Mouse (Mus musculus) forebrain, embryonic 16.5 days (tissue): ENCODE measurements around the gene Ubtd2. TPM values are rescaled to one million over a fixed set of nuclear protein-coding genes. Genes with fewer than 3 reads are reported as not detected.

Source experiments
- ATAC-seq: fragments of 200-750 bp; cut with Nextera tagmentation; 2 replicates; pipeline ENCODE4 v1.8.0; 2017; ENCODE audit warnings: mild to moderate bottlenecking, moderate library complexity
- H3K27ac ChIP-seq: fragments of 300-500 bp; sonication (generic); 2 replicates; pipeline ENCODE4 v1.5.1; 2014; ENCODE audit warnings: low read length, control low read depth
- H3K27me3 ChIP-seq: fragments of 300-500 bp; sonication (generic); replicated peaks from 2 replicates; pipeline ENCODE4 v1.6.1; 2014; ENCODE audit warnings: low read length; ENCODE audit not compliant: control insufficient read depth, insufficient read depth
- H3K36me3 ChIP-seq: fragments of 300-500 bp; sonication (generic); 2 replicates; pipeline ENCODE4 v1.6.1; 2014; ENCODE audit not compliant: control insufficient read depth, insufficient read depth
- H3K4me1 ChIP-seq: fragments of 300-500 bp; sonication (generic); replicated peaks from 2 replicates; pipeline ENCODE4 v1.6.1; 2014; ENCODE audit warnings: low read length; ENCODE audit not compliant: control insufficient read depth, insufficient read depth
- H3K4me2 ChIP-seq: fragments of 300-500 bp; sonication (generic); 2 replicates; pipeline ENCODE4 v1.6.1; 2014; ENCODE audit warnings: mild to moderate bottlenecking, low read length, control low read depth
- H3K4me3 ChIP-seq: fragments of 300-500 bp; sonication (generic); replicated peaks from 2 replicates; pipeline ENCODE4 v1.5.1; 2014; ENCODE audit warnings: mild to moderate bottlenecking, low read length, control low read depth
- H3K9ac ChIP-seq: fragments of 300-500 bp; sonication (generic); replicated peaks from 2 replicates; pipeline ENCODE4 v1.6.1; 2014; ENCODE audit warnings: low read depth, low read length, control low read depth
- H3K9me3 ChIP-seq: fragments of 300-500 bp; sonication (generic); 2 replicates; pipeline ENCODE4 v1.6.1; 2016; ENCODE audit warnings: low read length; ENCODE audit not compliant: control insufficient read depth
- WGBS: fragments of 180-500 bp; shearing (Covaris S2); extraction: QIAGEN DNeasy Blood & Tissue Kit; methylation state at CpG from one replicate; pipeline ENCODE4 v1.1.7; 2014; 5-methylcytosine and 5-hydroxymethylcytosine counted together
- polyA plus RNA-seq: library from polyadenylated mRNA; unstranded; fragments of >200 nt; fragmentation: Nextera tagmentation; extraction: Ambion mirVana; gene quantifications from 2 replicates; pipeline ENCODE4 v1.2.1, GENCODE M21; 2015

Ubtd2 gene
- polyA plus RNA-seq, 1 experiment from 2014 or later: 60.2 TPM

DNA sequence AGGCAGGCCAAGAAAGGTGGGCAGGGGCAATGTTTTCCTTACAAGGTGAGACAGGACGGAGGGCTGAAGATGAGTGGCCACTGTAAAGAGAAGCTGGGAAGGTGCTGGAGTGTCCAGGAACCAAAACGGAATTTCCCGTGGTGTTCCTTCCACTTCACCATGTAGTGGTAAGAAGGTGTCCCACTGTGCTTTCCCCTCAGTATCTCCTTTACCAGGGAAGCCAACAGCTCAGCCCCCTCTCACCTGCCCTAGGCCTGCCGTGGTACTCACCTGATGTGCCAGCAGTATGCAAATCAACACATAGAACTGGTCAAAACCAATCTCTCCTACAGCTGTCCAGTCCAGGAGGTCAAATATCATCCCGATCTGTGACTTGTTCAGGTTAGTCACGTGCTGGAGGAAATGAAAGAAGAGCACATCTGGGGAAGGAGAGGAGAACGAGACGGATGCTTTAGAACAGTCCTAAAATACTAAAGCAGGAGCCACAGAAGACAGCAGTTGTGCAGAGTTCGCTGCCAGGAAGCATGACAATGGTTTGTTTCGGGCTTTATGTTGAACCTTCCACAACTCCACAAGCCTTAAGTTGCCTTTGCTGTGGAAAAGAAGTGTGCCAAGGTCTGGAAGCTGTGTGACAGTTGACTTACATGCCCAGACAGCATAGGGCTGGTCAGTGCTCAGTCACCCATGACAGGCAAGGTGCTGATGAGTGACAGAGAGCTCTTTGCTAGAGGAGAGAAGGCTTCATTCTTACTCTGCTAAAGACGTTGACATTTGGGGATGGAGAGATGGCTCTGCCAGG lies 69.2 kb downstream of the Ubtd2 start:
- no peaks in the 10 kb centered on the region for H3K27me3 ChIP-seq
- ATAC-seq: no peak
- no peaks in the 10 kb centered on the region for H3K36me3 ChIP-seq
- no peak overlapping the region for H3K27ac ChIP-seq
- H3K9ac ChIP-seq: no peak overlapping the region
- H3K4me3 ChIP-seq: no peak overlapping the region
- H3K4me2 ChIP-seq: no peak overlapping the region
- no peaks in the 10 kb centered on the region for H3K9me3 ChIP-seq
- 87% methylated on average over 11 of the region's 11 CpGs for WGBS
- H3K4me1 ChIP-seq: no peaks in the 10 kb centered on the region

GRCm38 (mm10) chr11:32527006-32527405 lies 71.8 kb downstream of the Ubtd2 start:
- H3K27me3 ChIP-seq: no peaks in the 10 kb centered on the region
- H3K9me3 ChIP-seq: no peaks in the 10 kb centered on the region
- H3K9ac ChIP-seq: no peak overlapping the region
- no peak overlapping the region for H3K4me2 ChIP-seq
- 98% methylated on average over 4 of the region's 4 CpGs for WGBS
- ATAC-seq: no peak
- no peak overlapping the region for H3K4me3 ChIP-seq
- no peaks in the 10 kb centered on the region for H3K36me3 ChIP-seq
- no peaks in the 10 kb centered on the region for H3K4me1 ChIP-seq
- H3K27ac ChIP-seq: no peak overlapping the region

GRCm38 (mm10) chr11:32530151-32530550 lies 75.0 kb downstream of the Ubtd2 start:
- H3K9ac ChIP-seq: no peak overlapping the region
- WGBS: 100% methylated on average over 1 of the region's 1 CpGs
- no peak for ATAC-seq
- H3K4me2 ChIP-seq: no peak overlapping the region
- H3K9me3 ChIP-seq: no peaks in the 10 kb centered on the region
- no peaks in the 10 kb centered on the region for H3K27me3 ChIP-seq
- H3K4me1 ChIP-seq: peaks cover 5% of the 10 kb centered on the region
- H3K4me3 ChIP-seq: no peak overlapping the region
- no peaks in the 10 kb centered on the region for H3K36me3 ChIP-seq
- H3K27ac ChIP-seq: no peak overlapping the region

- peak; percentile 8; the same call in 1 of the 2 replicates for ATAC-seq
Measured at GRCm38 (mm10) chr11:32531871-32532764, 76.9 kb downstream of the Ubtd2 start, which contains the start of gene Efcab9. Gene Efcab9 (minus strand): TSS chr11:32532081.

DNA sequence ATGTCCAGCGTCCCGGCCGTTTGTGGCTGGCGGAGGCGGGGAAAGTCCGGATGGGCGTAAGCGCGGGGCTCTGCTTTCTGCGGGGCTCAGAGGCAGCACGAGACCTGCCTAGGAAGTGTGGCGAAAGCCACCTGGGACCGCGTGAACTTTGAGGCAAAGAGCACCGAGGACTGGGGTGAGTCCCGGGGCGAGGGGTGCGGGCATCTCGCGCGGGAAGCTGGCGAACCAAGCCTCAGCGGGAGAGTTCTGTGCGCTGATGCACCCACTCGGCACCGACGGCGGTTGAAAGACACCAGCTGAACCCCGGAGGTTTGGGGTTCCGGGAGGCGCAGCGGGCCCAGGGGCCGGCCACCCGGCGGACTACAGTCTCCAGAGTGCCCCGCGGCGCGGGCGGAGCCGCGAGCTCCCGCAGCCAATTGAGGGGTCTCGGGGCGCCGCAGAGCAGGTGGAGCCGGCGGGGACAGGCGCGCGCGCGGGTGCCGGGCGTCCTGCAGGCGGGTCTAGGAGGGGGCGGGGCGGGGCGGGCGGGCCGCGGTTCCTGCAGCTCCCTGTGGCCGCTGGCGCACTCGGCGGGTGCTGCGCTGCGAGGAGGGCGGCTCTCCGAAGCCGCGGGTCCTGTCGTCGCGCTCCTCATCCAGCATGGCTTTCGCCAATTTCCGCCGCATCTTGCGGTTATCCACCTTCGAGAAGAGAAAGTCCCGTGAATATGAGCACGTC lies 77.8 kb downstream of the Ubtd2 start, which contains the start of gene Stk10:
Gene Stk10 (plus strand): TSS at position 541 of the 717 bp plus-strand sequence.
- H3K36me3 ChIP-seq: no peaks in the 10 kb centered on the region
- peak within 1 kb of the TSS; percentile 59 for H3K9ac ChIP-seq
- peak within 1 kb of the TSS; percentile 55 for H3K4me3 ChIP-seq
- WGBS: under 1% methylated on average over 67 of the region's 82 CpGs
- H3K4me2 ChIP-seq: peak within 1 kb of the TSS; percentile 89
- no peaks in the 10 kb centered on the region for H3K27me3 ChIP-seq
- peak; percentile 98 for ATAC-seq
- H3K4me1 ChIP-seq: peaks cover 9% of the 10 kb centered on the region
- no peaks in the 10 kb centered on the region for H3K9me3 ChIP-seq
- H3K27ac ChIP-seq: no peak within 1 kb of the TSS

More at GRCm38 (mm10) chr11:32531871-32532764, 76.9 kb downstream of the Ubtd2 start, which contains the start of gene Efcab9:
- Histone ChIP-seq H3K27ac (no peak within 1 kb of the TSS), H3K36me3 (no peaks in the 10 kb centered on the region), H3K4me2 (peak within 1 kb of the TSS; percentile 89), H3K9me3 (no peaks in the 10 kb centered on the region), H3K9ac (peak within 1 kb of the TSS; percentile 59), H3K4me1 (peaks cover 5% of the 10 kb centered on the region), H3K4me3 (peak within 1 kb of the TSS; percentile 55), H3K27me3 (no peaks in the 10 kb centered on the region)
- 8% methylated on average over 33 of the region's 33 CpGs for WGBS

DNA sequence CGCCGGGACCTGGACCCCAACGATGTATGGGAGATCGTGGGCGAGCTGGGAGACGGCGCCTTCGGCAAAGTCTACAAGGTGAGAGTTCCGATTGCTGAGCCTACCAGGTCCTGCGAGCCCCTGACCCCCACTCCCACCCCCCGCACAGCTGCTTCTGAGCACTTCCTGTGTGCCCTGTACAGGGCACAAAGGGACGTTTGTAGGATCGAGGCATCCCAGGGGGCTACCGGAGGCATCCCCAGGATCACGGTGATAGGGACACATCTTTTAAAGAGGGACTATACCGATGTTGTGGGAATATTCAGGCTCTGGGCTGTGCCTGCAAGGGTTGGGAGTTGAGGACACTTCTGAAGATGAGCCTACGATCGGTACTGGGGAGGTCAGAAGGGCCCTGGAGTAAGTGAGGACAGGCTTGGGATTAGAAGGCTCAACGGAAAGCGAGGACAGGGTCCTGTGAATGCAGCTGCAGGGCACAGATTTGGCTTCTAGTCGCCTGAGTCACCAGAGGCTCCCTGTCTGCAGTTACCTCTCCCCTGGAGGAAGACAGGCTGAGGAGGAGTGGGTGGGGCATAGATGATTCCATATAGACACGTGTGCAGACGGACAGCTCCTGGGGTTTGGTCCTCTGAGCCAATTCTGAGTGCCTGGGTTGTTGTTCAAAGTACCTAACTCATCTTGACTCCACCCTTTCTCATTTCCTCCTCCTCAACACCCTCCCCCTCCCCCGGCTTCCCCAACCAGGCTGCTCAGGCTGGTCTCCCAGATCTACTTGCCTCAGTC lies 78.5 kb downstream of the Ubtd2 start:
- 2% methylated on average over 24 of the region's 24 CpGs for WGBS
- no peaks in the 10 kb centered on the region for H3K27me3 ChIP-seq
- ATAC-seq: peak; percentile 36

GRCm38 (mm10) chr11:32534453-32535075 lies 79.4 kb downstream of the Ubtd2 start:
- WGBS: 76% methylated on average over 7 of the region's 7 CpGs

More for the DNA sequence above, 78.5 kb downstream of the Ubtd2 start:
- no peaks in the 10 kb centered on the region for H3K9me3 ChIP-seq
- no peak overlapping the region for H3K27ac ChIP-seq
- H3K4me1 ChIP-seq: peaks cover 9% of the 10 kb centered on the region
- H3K9ac ChIP-seq: peak overlapping the region; percentile 59
- peak overlapping the region; percentile 55 for H3K4me3 ChIP-seq
- peak overlapping the region; percentile 89 for H3K4me2 ChIP-seq
- no peaks in the 10 kb centered on the region for H3K36me3 ChIP-seq

DNA sequence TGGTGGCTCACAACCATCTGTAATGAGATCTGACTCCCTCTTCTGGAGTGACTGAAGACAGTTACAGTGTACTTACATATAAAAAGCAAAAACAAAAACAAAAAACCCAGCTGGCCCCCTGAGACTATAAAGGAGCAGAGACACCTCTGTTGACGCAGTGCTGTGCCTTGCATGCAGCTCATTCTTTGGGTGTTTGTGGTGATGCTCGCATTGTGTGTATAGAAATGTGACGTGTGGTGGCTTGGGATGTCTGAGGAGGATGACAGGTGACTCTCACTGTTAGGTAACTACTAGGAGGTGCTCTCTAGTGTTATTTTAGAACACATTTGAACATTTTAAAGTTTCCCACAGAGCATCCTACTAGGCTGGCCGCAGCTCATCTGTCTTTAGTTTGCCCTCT lies 80.5 kb downstream of the Ubtd2 start:
- no peaks in the 10 kb centered on the region for H3K36me3 ChIP-seq
- H3K27me3 ChIP-seq: no peaks in the 10 kb centered on the region
- over 99% methylated on average over 4 of the region's 4 CpGs for WGBS
- ATAC-seq: no peak
- H3K27ac ChIP-seq: no peak overlapping the region
- H3K9me3 ChIP-seq: no peaks in the 10 kb centered on the region
- H3K4me1 ChIP-seq: peaks cover 9% of the 10 kb centered on the region
- no peak overlapping the region for H3K9ac ChIP-seq
- H3K4me2 ChIP-seq: no peak overlapping the region
- no peak overlapping the region for H3K4me3 ChIP-seq

More at GRCm38 (mm10) chr11:32534453-32535075, 79.4 kb downstream of the Ubtd2 start:
- Histone ChIP-seq H3K4me1 (peaks cover 9% of the 10 kb centered on the region), H3K9me3 (no peaks in the 10 kb centered on the region), H3K4me2 (peak overlapping the region; percentile 89; the same call in 1 of the 2 replicates), H3K9ac (no peak overlapping the region), H3K36me3 (no peaks in the 10 kb centered on the region), H3K27me3 (no peaks in the 10 kb centered on the region), H3K4me3 (no peak overlapping the region), H3K27ac (no peak overlapping the region)
- no peak for ATAC-seq
